Mouse (Mus musculus) left cerebral cortex, adult 9 months (tissue): ENCODE measurements around the gene Zfp26.

ENCODE experiments used
- DNase-seq, 2 experiments: peaks; one replicate each; pipeline ENCODE4 v3.0.0; 2022; ENCODE audit warnings: low spot score in 2 of 2

Gene Zfp26

DNA sequence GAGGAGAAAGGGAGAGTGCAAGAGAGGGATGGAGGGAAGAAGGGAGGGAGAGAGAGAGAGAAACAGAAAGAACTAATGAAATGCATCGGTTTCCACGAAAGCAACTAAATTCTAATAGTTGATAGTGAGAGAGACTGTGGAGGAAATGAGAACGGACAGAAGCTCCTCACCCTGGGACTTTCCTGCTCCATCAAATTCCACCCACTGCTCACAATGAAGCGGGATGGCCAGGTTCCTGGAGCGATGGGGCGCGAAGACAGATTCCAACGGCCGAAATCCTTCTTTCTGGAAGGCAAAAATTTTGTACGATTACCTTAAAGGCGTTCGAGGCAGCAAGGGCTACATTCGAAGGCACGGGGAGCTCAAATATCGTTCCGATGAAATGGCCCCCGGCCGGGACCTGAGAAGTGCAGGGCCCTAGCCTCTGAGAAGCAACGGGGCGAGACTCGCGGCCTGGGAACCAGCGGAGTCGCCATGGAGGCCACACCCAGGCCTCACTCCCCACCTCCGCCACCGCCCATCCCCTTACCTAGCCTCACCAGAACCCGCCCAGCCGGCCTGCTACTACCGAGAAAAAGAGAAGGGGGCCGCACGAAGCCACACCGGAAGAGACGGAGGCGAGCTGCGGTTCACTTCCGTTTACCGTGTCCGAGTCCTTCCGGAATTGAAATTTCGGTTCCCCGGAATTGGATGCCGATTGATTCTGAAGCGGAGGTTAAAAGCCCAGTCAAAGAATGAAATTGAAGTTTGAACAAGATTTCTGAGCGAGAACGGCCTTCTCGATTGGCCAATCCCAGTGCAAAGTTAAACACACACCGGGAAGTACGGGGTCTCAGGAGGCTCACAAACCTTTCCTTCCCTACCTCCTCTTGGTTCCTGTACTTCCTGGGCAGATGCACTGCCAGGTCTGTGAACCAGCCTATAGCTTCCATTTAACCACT, at the start of gene Zfp26:
Gene Zfp26 (minus strand): TSS at position 786 of the 941 bp plus-strand sequence.
- DNase-seq: peak; percentile 69 to 76

DNA sequence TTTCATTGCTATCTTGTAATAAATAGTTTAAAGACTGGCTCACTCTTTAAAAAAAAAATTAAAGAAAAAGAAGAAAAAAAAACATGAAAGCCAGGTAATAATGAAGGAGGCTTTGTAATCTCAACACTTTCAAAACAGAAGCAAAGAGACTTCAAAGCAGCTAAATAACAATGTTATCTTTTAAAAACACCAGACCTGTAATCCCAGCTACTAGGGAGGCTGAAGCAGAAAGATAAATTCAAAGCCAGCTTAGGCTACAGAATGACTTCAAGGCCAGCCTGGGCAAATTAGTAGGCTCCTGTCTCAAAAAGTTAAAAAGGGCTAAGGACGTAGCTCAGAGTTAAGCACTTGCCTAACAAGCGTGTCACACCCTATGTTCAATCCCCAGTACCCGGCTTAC, 49.7 kb upstream of the Zfp26 start:
- no peak for DNase-seq

DNA sequence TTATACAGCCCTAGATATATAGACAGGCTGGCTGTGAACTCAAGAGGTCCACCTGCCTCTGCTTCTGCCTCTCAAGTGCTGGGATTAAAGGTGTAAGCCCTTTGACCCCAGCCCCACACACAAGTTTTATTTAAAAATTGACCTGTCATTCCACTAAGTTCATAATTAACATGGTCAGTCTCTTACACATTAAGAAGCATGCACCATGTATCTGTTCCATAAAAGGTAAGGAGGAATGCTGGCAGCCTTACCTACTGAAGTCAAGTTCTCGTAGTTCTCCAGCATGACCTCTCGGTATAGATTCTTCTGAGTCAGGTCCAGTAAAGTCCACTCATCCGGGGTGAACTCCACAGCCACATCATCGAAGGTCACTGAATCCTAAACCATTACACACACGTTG, 44.8 kb upstream of the Zfp26 start:
- no peak for DNase-seq

DNA sequence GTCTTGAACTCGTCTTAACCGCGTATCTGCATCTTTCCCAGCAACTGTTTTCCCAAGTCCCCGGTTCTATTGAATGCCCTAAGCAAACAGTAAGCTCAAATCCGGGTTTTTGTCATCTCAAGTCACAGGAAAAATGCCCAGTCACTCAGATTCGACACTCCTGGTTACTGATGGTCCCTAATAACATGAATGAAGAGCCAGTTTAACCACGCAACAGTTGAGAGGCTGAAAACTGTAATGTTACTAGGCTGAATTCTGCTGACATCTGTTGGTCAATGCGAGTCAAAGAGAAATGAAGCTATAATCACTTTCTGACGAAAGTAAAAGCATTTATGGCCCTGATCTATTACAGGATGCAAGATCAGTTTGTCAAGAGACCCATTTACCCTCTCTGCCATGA, 33.3 kb upstream of the Zfp26 start:
- peak in 1 of 2 experiments; percentile 23 for DNase-seq

DNA sequence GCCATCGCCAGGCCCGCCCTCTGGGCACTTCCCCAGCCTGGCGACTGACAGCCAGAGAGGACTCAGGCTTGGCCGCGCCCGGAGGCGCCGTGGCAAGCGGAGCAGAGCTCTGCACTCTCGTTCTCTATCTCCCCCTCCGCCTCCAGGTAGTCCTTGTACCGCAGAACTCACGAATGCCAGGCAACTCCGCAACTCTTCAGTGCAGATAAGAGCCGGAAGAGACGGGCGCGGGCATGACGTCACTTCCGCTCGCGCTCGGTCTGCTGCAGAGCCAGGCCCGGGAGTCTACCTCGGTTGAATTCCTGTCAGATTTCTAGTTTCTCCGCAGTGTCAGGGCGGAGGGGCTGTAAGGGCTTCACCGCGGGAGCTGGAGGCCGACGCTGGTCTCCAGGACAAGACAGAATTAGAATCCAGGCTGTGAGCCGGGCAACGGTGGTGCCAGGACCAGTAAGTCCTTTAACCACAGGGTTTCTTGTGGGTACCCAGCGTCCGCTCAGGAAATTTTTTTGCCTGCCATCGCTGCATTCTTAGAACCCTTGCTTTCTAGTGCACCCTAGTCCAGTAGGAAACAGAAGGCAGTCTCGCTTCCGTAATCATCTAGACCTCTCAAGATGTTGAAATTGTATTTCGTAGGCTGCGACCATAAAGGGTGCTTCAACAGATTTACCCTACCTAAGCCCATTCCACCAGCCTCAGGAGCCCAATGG, 32.7 kb upstream of the Zfp26 start, which contains the start of gene Zfp426:
Gene Zfp426 (minus strand): TSS at position 220 of the 707 bp plus-strand sequence.
- DNase-seq: peak; percentile 66 to 86

DNA sequence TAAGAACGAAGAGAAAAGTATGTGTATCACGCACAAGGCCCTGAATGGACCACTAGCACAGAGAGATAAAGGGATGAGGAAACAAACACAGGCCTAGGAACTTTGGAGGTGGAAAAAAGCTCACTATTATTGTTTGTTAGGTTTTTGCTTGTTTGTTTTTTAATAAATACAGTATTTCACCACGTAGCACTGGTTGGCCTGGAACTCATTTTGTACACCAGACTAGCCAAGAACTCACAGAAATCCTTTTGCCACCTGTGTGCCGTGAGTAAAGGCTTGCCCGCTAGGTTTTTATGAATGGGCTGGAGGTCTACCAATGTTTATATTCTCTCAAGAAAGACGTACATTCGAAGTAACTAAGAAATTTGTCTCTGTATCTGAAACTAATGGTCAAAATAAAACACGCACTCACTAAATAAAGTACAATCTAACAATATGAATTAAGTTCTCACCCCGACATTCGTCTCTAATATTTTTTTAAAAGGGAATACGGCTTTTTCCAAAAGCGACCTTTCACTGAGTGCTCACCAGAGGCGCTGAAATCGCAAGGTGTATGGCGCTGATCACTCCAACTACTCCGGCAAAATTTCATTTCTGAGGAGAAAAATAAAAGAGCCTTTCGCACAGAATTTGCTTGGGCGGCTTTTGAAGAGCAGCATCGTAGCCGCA, 32.0 kb upstream of the Zfp26 start:
- no peak for DNase-seq

DNA sequence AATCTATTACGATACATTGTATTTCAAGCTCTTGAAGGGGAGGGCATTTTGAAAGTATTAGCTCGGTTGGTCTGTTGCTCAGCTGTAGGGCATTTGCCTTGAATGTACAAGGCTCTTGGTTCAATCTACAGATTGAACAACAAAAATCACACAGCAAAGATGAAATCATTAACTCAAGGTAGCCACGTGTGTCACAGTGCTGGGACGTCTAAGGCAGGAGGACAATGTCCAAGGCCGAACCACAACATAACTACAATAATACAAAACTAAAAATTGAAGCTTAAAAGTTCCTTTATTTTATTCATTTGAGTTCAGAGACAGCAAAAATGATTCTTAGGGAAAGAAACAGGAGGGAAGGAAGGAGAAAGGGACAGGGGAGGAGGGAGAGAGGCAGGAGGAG, 29.6 kb upstream of the Zfp26 start:
- no peak for DNase-seq

DNA sequence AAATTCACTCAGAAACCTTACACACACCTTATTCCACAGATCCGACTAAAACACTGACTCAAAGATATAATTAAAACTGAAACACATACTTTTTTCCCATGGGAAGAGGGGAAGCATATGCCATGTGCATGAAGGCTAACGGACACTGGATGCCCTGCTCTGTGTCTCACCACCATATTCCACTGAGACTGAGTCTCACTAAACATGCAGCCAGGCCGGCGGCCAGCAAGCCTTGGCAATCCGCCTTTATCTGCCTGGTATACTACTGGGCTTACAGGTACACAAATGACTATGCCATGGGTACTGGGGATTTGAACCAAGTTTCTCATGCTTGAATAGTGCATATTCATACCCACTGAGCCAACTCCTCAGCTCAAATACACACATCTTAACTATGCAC, 19.4 kb upstream of the Zfp26 start:
- DNase-seq: no peak

DNA sequence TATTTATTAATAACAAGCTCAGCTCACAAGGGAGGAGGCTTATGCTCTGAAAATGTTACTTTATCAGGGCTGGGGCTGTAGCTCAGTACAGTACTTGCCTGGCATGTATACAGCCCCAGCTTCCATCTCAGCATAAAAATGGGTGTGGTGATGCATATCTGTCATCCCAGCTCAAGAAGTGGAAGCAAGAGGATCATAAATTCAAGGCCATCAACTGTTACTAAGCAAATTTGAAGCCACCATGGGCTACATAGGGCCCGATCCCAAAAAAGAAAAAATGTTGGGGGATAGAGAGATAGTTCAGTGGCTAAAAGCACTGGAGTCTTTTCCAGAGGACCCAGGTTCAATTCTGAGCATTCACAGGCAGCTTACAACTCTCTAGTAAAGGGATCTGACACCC, 16.7 kb upstream of the Zfp26 start:
- no peak for DNase-seq

DNA sequence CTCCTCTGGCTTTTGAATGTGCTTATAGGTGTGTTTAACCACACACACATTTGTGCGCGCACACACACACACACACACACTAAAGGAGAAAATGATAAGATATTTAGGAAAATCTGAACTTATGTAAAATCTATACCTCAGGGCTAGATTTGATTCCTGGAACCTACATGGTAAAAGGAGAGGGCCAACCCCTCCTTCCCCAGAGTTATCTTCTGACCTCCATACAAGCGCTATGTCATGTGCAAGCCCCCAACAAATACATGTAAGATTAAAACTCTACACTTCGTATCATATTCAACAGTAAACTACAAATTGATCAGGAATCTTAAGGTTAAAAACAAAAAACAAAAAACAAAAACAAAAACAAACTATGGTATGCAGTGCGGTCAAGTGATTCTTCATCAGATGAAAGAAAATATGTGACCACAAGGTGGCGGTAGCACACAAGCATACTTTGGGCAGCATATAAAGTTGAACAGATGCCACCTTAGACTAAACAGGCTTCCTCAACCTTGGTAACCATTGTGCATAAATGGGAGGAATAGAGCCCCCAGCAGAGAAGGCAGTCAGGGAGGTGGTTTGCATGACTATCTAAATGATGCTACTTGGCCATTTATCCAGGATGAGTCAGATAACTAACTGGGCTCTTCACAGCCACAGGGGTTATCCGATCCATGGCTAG, 6.9 kb upstream of the Zfp26 start:
- DNase-seq: peak in 1 of 2 experiments; percentile 62

DNA sequence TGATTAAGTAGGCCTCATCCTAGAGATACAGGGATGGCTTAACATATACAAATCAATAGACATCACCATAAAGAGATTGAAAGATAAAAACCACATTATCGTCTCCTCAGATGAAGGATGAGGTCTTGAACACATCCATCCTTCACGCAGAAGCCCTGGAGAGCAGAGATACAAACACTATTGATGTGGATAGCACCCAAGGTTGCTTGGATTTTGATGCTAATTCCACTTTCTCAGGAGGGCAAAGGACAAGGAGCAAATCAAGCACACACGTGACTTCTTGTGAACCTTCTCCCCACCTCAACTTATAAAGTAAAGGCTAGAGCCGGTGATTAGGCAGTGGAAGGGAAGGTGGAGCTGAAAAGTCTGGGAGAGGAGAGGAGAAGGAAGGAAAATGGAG, 6.3 kb downstream of the Zfp26 start:
- no peak for DNase-seq

DNA sequence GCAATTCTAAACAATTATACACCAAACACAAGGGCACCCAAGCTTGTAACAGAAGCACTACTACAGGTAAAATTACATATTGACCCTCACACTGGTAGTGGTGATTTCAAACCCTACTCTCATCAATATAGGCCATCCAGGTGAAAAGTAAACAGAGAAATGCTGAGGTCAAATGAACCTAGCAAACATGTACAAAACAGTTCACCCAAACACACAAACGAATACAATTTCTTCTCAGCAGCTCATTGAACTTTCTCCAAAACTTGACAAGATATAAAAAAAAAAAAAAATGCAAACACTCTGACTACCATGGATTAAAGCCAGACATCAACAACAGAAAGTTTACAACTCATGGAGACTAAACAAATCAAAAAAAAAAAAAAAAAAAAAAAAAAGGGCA, 8.5 kb downstream of the Zfp26 start:
- DNase-seq: no peak

DNA sequence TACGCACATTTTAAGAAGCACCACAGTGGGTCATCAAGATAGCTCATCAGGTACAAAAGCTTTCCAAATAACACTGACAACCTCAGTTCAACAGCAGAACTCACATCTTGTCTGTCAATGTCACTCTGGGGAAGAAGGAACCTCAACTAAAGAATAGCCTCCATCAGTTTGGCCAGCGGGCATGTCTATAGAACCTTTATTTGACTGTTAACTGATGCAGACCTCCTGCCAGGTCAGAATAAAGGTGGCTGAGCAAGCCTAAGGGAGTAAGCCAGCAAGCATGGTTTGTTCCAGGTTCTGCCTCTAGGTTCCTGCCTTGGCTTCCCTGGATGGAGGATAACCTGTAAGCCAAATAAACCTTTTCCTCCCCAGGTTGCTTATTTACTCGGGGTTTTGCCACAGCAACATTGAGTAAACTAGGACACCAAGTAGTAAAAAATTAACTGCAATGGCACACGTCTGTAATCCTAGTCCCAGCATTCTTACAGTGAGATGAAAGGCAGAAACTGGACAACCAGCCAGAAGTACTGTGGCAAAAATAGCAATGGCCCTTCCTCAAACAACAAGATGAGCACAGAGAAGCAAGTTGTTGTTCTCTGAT, 16.7 kb downstream of the Zfp26 start:
- DNase-seq: no peak

DNA sequence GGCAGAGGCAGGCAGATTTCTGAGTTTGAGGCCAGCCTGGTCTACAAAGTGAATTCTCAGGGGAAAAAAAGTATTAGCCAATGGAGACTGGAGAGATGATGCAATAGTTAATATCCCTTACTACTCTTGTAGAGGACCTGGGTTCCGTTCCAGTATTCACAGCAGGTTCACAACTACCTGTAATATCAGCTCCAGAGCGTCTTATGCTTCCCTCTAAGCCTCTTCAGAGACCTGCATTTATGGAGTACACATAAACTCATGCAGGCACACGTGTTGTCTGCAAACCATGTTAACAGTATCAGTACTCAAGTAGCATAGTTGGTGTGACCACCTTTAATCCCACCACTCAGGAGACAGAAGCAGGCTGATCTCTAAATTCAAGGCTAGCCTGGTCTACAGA, 30.0 kb downstream of the Zfp26 start:
- no peak for DNase-seq

DNA sequence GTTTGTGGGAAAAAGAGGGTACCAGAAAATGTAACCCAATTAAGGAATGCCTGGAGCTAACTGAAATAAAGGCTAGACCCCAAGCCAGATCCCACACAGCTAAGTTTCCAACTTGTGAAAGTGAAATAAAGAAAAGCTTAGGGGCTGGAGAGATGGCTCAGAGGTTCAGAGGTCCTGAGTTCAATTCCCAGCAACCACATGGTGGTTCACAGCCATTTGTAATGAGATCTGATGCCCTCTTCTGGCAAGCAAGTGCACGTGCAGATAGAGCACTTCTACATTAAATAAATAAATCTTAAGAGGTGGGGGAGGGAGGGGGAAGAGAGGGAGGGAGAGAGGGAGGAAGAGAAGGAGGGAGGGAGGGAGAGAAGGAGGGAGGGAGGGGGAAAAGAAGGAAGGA, 48.5 kb downstream of the Zfp26 start:
- DNase-seq: no peak

DNA sequence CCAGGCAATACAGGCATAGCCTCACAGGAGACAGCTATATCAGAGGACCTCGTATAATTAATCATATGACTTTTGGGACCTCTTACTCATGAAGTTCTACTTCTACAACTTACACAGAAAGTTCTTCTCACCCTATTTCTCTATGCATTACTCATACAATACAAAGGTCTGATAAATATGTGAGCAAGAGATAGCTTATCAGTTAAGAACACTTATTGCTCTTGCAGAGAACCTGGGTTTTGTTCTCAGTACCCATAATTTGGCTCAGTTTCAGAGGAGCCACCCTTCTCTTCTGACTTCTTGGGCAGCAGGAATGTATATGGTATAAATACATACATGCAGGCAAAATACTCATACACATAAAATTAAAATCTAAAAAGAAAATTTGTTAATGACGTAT, 50.6 kb downstream of the Zfp26 start:
- DNase-seq: no peak

DNA sequence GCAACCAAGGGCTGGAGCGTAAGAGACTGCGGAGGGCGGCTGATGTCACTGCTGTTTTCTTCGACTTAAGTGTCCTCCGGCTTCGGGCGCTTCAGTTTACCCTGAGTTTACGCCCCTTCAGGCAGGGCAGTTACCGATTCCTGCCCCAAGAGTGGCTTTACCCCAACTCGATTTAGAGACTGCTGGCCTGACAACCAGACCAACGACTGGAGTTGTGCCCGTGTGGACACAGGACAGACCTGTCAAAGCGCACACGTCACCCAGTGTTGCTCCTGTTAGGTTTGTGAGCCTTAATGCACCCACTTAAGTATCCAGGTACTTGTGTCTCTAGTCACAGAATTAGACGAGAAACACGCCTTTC, 74.6 kb downstream of the Zfp26 start:
- no peak for DNase-seq

DNA sequence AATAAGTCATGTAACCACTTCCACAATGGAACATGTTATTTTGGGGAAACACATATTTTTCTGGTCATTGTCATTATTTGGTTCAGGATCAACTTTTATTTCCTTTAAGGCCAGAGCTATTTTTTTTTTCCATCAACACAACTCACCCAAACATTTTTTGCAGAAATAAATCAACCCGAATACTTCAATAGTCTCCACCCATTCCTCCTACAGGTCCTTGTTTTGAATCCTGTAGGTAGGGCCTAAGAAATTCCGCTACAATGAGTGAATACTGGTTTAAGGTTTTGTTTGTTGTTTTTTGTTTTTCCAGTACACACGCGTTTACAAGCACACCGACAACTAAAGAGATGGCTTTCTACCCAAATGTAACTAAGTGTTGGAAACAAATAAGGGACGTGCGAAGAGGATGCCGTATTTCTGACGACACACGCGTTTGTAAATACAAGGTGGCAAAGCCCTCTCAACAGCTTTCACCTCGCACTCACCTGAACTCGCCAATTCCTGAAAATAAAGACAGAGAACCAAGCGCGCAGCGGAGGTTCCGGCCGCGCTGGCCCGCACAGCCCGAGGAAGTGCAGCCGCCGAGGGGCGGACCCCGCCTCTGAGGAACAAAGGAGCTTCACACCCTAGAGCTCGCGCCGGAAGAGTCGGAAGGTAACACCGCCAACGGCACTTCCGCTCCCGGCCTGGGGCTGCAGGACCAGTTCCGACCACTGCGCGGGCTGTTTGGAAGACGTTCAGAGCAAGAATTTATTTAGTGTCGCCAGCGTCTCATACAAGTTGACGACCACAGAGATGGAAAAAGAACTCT, 75.2 kb downstream of the Zfp26 start, which contains the start of gene Zfp560:
Gene Zfp560 (minus strand): TSS at position 646 of the 811 bp plus-strand sequence.
- DNase-seq: peak; percentile 25 to 86

DNA sequence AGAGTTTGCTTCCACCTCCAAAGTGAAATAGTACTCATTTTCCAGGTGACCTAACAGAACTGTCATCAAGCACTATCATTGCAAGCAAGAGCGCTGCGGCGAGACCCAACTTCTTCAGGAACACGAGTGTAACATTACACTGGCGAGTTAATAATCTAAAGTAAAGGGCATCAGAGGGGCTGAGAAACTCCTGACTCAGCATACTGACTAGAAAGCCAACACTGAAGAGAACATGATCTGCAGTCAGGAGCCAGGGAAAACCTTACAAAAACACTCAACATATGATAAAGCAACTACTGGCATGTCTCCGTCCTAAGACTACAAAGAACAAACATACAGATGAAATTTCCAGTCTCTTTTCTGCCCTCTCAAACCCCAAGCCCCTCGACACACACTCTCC, 76.3 kb downstream of the Zfp26 start:
- no peak for DNase-seq
